Mouse (Mus musculus) kidney, postnatal 0 days (tissue): ENCODE data around the gene Ahcyl2. TPM values are rescaled to one million over a fixed set of nuclear protein-coding genes. Genes with fewer than 3 reads are reported as not detected.

Source experiments
- ATAC-seq: fragments of 200-750 bp; cut with Nextera tagmentation; replicated peaks from 2 replicates; pipeline ENCODE4 v1.8.0; 2017; ENCODE audit warnings: low read depth, moderate number of reproducible peaks, moderate TSS enrichment, moderate library complexity; ENCODE audit not compliant: low FRiP score
- DNase-seq: peaks from one replicate; pipeline ENCODE4 v3.0.0-alpha.2; 2016; ENCODE audit warnings: low spot score
- H3K27ac ChIP-seq: fragments of 300-500 bp; sonication (generic); 2 replicates; pipeline ENCODE4 v1.5.1; 2014; ENCODE audit warnings: mild to moderate bottlenecking
- H3K27me3 ChIP-seq: fragments of 300-500 bp; sonication (generic); 2 replicates; pipeline ENCODE4 v1.6.1; 2014; ENCODE audit warnings: low read length, mixed read lengths; ENCODE audit not compliant: insufficient read depth
- H3K36me3 ChIP-seq: fragments of 300-500 bp; sonication (generic); 2 replicates; pipeline ENCODE4 v1.6.1; 2014; ENCODE audit warnings: low read length, mixed read lengths; ENCODE audit not compliant: insufficient read depth
- H3K4me1 ChIP-seq: fragments of 300-500 bp; sonication (generic); replicated peaks from 2 replicates; pipeline ENCODE4 v1.6.1; 2014; ENCODE audit warnings: antibody characterized with exemption, low read length, mixed read lengths; ENCODE audit not compliant: insufficient read depth
- H3K4me2 ChIP-seq: fragments of 300-500 bp; sonication (generic); 2 replicates; pipeline ENCODE4 v1.6.1; 2014; ENCODE audit warnings: mild to moderate bottlenecking, low read length, moderate library complexity, mixed read lengths
- H3K4me3 ChIP-seq: fragments of 300-500 bp; sonication (generic); replicated peaks from 2 replicates; pipeline ENCODE4 v1.5.1; 2014; ENCODE audit warnings: low read depth, low read length
- H3K9ac ChIP-seq: fragments of 300-500 bp; sonication (generic); 2 replicates; pipeline ENCODE4 v1.6.1; 2014; ENCODE audit warnings: low read depth, low read length
- H3K9me3 ChIP-seq: fragments of 300-500 bp; sonication (generic); replicated peaks from 2 replicates; pipeline ENCODE4 v1.6.1; 2016; ENCODE audit warnings: low read length, inconsistent platforms, mixed read lengths
- CTCF ChIP-seq: IDR thresholded peaks from 2 replicates; pipeline ENCODE4 v1.5.1; 2016; ENCODE audit warnings: antibody characterized with exemption, low read depth, mild to moderate bottlenecking, moderate library complexity
- WGBS: fragments of 180-500 bp; shearing (Covaris S2); extraction: QIAGEN DNeasy Blood & Tissue Kit; methylation state at CpG from one replicate; pipeline ENCODE4 v1.1.7; 2014; 5-methylcytosine and 5-hydroxymethylcytosine counted together
- polyA plus RNA-seq: library from polyadenylated mRNA; unstranded; fragments of >200 nt; fragmentation: Nextera tagmentation; extraction: Ambion mirVana; gene quantifications from 2 replicates; pipeline ENCODE4 v1.2.1, GENCODE M21; 2015

Ahcyl2 gene
- polyA plus RNA-seq, 1 experiment from 2014 or later: 18.7 TPM

- Histone ChIP-seq H3K4me1 (no peaks in the 10 kb centered on the region), H3K9me3 (no peaks in the 10 kb centered on the region), H3K36me3 (no peaks in the 10 kb centered on the region), H3K4me2 (no peak overlapping the region), H3K9ac (no peak overlapping the region), H3K27ac (no peak overlapping the region), H3K27me3 (no peaks in the 10 kb centered on the region), H3K4me3 (no peak overlapping the region)
- WGBS: 67% methylated on average over 3 of the region's 3 CpGs
- DNase-seq: no peak
- ATAC-seq: no peak
- TF ChIP-seq CTCF: no peak
Measured at GRCm38 (mm10) chr6:29788779-29789350, 21.1 kb downstream of the Ahcyl2 start.

- no peak overlapping the region for H3K4me2 ChIP-seq
- no peak overlapping the region for H3K27ac ChIP-seq
- DNase-seq (no peak), ATAC-seq (no peak)
- H3K36me3 ChIP-seq: no peaks in the 10 kb centered on the region
- H3K4me1 ChIP-seq: no peaks in the 10 kb centered on the region
- no peak overlapping the region for H3K9ac ChIP-seq
- no peak for TF ChIP-seq CTCF
- H3K9me3 ChIP-seq: no peaks in the 10 kb centered on the region
- WGBS: 88% methylated on average over 3 of the region's 3 CpGs
- H3K27me3 ChIP-seq: no peaks in the 10 kb centered on the region
- no peak overlapping the region for H3K4me3 ChIP-seq
Measured at GRCm38 (mm10) chr6:29790014-29790698, 22.3 kb downstream of the Ahcyl2 start.

GRCm38 (mm10) chr6:29793520-29793919 lies 25.7 kb downstream of the Ahcyl2 start:
- DNase-seq (no peak), ATAC-seq (no peak)
- TF ChIP-seq CTCF: no peak

GRCm38 (mm10) chr6:29794582-29794981 lies 26.8 kb downstream of the Ahcyl2 start:
- Histone ChIP-seq H3K9ac (no peak overlapping the region), H3K27me3 (no peaks in the 10 kb centered on the region), H3K9me3 (no peaks in the 10 kb centered on the region), H3K4me3 (no peak overlapping the region), H3K4me2 (no peak overlapping the region), H3K36me3 (no peaks in the 10 kb centered on the region), H3K4me1 (no peaks in the 10 kb centered on the region), H3K27ac (no peak overlapping the region)
- no peak for DNase-seq
- TF ChIP-seq CTCF: no peak
- 79% methylated on average over 6 of the region's 6 CpGs for WGBS
- ATAC-seq: no peak

More at GRCm38 (mm10) chr6:29793520-29793919, 25.7 kb downstream of the Ahcyl2 start:
- no peak overlapping the region for H3K9ac ChIP-seq
- no peaks in the 10 kb centered on the region for H3K4me1 ChIP-seq
- H3K4me3 ChIP-seq: no peak overlapping the region
- no peaks in the 10 kb centered on the region for H3K9me3 ChIP-seq
- no peak overlapping the region for H3K27ac ChIP-seq
- H3K36me3 ChIP-seq: no peaks in the 10 kb centered on the region
- no peak overlapping the region for H3K4me2 ChIP-seq
- H3K27me3 ChIP-seq: no peaks in the 10 kb centered on the region
- 78% methylated on average over 1 of the region's 1 CpGs for WGBS

- Histone ChIP-seq H3K4me3 (no peak overlapping the region), H3K4me1 (no peaks in the 10 kb centered on the region), H3K27ac (no peak overlapping the region), H3K4me2 (no peak overlapping the region), H3K36me3 (no peaks in the 10 kb centered on the region), H3K27me3 (no peaks in the 10 kb centered on the region), H3K9me3 (no peaks in the 10 kb centered on the region), H3K9ac (no peak overlapping the region)
- 81% methylated on average over 1 of the region's 1 CpGs for WGBS
- DNase-seq (no peak), ATAC-seq (no peak)
- TF ChIP-seq CTCF: no peak
Measured at GRCm38 (mm10) chr6:29802979-29803378, 35.2 kb downstream of the Ahcyl2 start.

- H3K27me3 ChIP-seq: no peaks in the 10 kb centered on the region
- H3K9me3 ChIP-seq: no peaks in the 10 kb centered on the region
- no peak for ATAC-seq
- no peak overlapping the region for H3K4me3 ChIP-seq
- H3K27ac ChIP-seq: no peak overlapping the region
- H3K4me2 ChIP-seq: no peak overlapping the region
- no peak for DNase-seq
- H3K36me3 ChIP-seq: no peaks in the 10 kb centered on the region
- no peaks in the 10 kb centered on the region for H3K4me1 ChIP-seq
- 60% methylated on average over 3 of the region's 3 CpGs for WGBS
- TF ChIP-seq CTCF: no peak
- H3K9ac ChIP-seq: no peak overlapping the region
Measured at GRCm38 (mm10) chr6:29804006-29804405, 36.2 kb downstream of the Ahcyl2 start.
